Mouse (Mus musculus) brain, embryonic 14.5 days (tissue): Measurements from ENCODE around the gene Zglp1.

Experiments used
- CTCF ChIP-seq: fragments of 200-500 bp; IDR thresholded peaks from 2 replicates; pipeline ENCODE4 v1.5.1; 2012; ENCODE audit warnings: inconsistent platforms, mild to moderate bottlenecking, moderate library complexity, borderline replicate concordance; ENCODE audit not compliant: insufficient read depth, insufficient read length; ENCODE audit errors: extremely low read depth
- POLR2A ChIP-seq: fragments of 200-500 bp; IDR thresholded peaks from 2 replicates; pipeline ENCODE4 v1.6.1; 2012; ENCODE audit warnings: mild to moderate bottlenecking, inconsistent platforms, borderline replicate concordance; ENCODE audit not compliant: poor library complexity, insufficient read depth, insufficient read length, severe bottlenecking; ENCODE audit errors: extremely low read depth

DNA sequence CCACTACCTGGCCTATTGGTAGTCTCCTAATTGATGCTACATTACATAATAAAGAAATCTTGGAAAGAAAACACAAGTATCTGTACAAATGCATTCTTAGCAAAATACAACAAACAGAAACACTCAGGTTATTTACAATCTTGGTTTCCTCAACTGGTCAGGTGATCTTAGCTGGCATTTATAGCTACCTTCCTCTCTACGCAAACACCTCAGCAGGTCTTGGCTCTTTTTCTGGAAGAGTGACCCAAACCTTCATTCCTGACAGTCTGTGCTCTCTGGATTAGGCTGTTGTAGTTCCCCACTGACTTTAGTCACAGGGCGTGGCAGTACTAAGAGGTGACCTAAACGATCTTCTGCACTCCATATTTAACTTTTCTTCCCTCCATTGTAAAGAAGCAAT, 21.7 kb downstream of the Zglp1 start:
- TF ChIP-seq CTCF (no peak), POLR2A (no peak)
